Mouse (Mus musculus) activated CD4-positive, CD25-positive, alpha-beta regulatory T cell, adult 4 months (primary cell): ENCODE data around the gene Fam209. TPM values are rescaled to one million over a fixed set of nuclear protein-coding genes. Genes with fewer than 3 reads are reported as not detected.

Experiments used
- ATAC-seq: one replicate; pipeline ENCODE4 v1.8.0; 2017
- polyA plus RNA-seq, 2 experiments: library from polyadenylated mRNA; unstranded; fragments of 100-300 nt; shearing (Covaris generic); gene quantifications; one replicate each; pipeline ENCODE4 v1.2.1; 2017

The Fam209 gene
- 1 to 10 TPM; 1.6 to 1.9 TPM for polyA plus RNA-seq

GRCm38 (mm10) chr2:172472318-172472717 lies at the start of gene Fam209:
Gene Fam209 (plus strand): TSS chr2:172472520.
- no peak for ATAC-seq

- ATAC-seq = no peak
Measured at GRCm38 (mm10) chr2:172430609-172431008, 41.7 kb upstream of the Fam209 start.

- peak; percentile 90 for ATAC-seq
Measured at GRCm38 (mm10) chr2:172433746-172434145, 38.6 kb upstream of the Fam209 start.

GRCm38 (mm10) chr2:172437371-172437952 lies 34.9 kb upstream of the Fam209 start:
- ATAC-seq = peak; percentile 40

GRCm38 (mm10) chr2:172439843-172440639 lies 32.3 kb upstream of the Fam209 start, which contains the start of gene Rtf2:
Gene Rtf2 (plus strand): TSS chr2:172440556.
- peak; percentile 77 for ATAC-seq

- ATAC-seq = peak; percentile 0
Measured at GRCm38 (mm10) chr2:172440640-172441005, 31.7 kb upstream of the Fam209 start.

- no peak for ATAC-seq
Measured at GRCm38 (mm10) chr2:172441176-172441575, 31.1 kb upstream of the Fam209 start.

GRCm38 (mm10) chr2:172445617-172446016 lies 26.7 kb upstream of the Fam209 start:
- no peak for ATAC-seq

- peak; percentile 68 for ATAC-seq
Measured at GRCm38 (mm10) chr2:172447317-172447716, 25.0 kb upstream of the Fam209 start.

GRCm38 (mm10) chr2:172448329-172448728 lies 24.0 kb upstream of the Fam209 start:
- ATAC-seq = no peak

GRCm38 (mm10) chr2:172450640-172451039 lies 21.7 kb upstream of the Fam209 start:
- no peak for ATAC-seq

- no peak for ATAC-seq
Measured at GRCm38 (mm10) chr2:172452031-172452430, 20.3 kb upstream of the Fam209 start.

- ATAC-seq = no peak
Measured at GRCm38 (mm10) chr2:172452458-172452857, 19.9 kb upstream of the Fam209 start.

- ATAC-seq = no peak
Measured at GRCm38 (mm10) chr2:172458496-172458895, 13.8 kb upstream of the Fam209 start, which contains the start of gene Gcnt7. Gene Gcnt7 (minus strand): TSS chr2:172458596.

GRCm38 (mm10) chr2:172460647-172461046 lies 11.7 kb upstream of the Fam209 start:
- no peak for ATAC-seq

- ATAC-seq = no peak
Measured at GRCm38 (mm10) chr2:172462813-172463212, 9.5 kb upstream of the Fam209 start.

GRCm38 (mm10) chr2:172466427-172467132 lies 5.7 kb upstream of the Fam209 start:
- no peak for ATAC-seq

- ATAC-seq = no peak
Measured at GRCm38 (mm10) chr2:172467206-172467605, 5.1 kb upstream of the Fam209 start.

- ATAC-seq = no peak
Measured at GRCm38 (mm10) chr2:172468346-172468819, 3.9 kb upstream of the Fam209 start.

- ATAC-seq = no peak
Measured at GRCm38 (mm10) chr2:172473591-172473990, 1.3 kb downstream of the Fam209 start.

- ATAC-seq = no peak
Measured at GRCm38 (mm10) chr2:172474970-172475369, 2.6 kb downstream of the Fam209 start.

- ATAC-seq = peak; percentile 24
Measured at GRCm38 (mm10) chr2:172476707-172477260, 4.5 kb downstream of the Fam209 start.

GRCm38 (mm10) chr2:172477350-172477749 lies 5.0 kb downstream of the Fam209 start:
- ATAC-seq = no peak
